Mouse (Mus musculus): ENCODE results near the gene Dusp10. TPM values are rescaled to one million over a fixed set of nuclear protein-coding genes. Genes with fewer than 3 reads are reported as not detected.

Dusp10 gene
- polyA plus RNA-seq, 1 experiment from 2014 or later = 6.5 TPM

GRCm38 (mm10) chr1:184065589-184066361 is 52.7 kb downstream of the Dusp10 start:
- H3K4me1 ChIP-seq (replicated peaks; ENCODE audit: control insufficient read depth, insufficient read depth, low read length) = no peaks in the 10 kb centered on the region
- peak; percentile 61 for DNase-seq (ENCODE audit: low spot score)
- WGBS = 75% methylated on average over 13 of the region's 13 CpGs

GRCm38 (mm10) chr1:184066460-184067287 is 53.6 kb downstream of the Dusp10 start:
- H3K36me3 ChIP-seq (ENCODE audit: control insufficient read depth, insufficient read depth, low read length) = no peaks in the 10 kb centered on the region
- no peaks in the 10 kb centered on the region for H3K9me3 ChIP-seq (ENCODE audit: control insufficient read depth, low read length)
- H3K4me2 ChIP-seq (replicated peaks; ENCODE audit: low read depth, low read length) = 0 out of 2 replicates have a peak overlapping the region, but pooled peaks have one; percentile 11
- peak; percentile 23 for DNase-seq (ENCODE audit: low spot score)
- peak; percentile 65 for ATAC-seq (ENCODE audit: low FRiP score)
- H3K27me3 ChIP-seq (ENCODE audit: control insufficient read depth, insufficient read depth, low read length) = no peaks in the 10 kb centered on the region
- peak overlapping the region; percentile 67 for H3K27ac ChIP-seq (ENCODE audit: low read depth, low read length)
- H3K4me1 ChIP-seq (replicated peaks; ENCODE audit: control insufficient read depth, insufficient read depth, low read length) = no peaks in the 10 kb centered on the region
- no peak overlapping the region for H3K9ac ChIP-seq (ENCODE audit: low read depth, low read length)
- WGBS = 59% methylated on average over 11 of the region's 11 CpGs
- H3K4me3 ChIP-seq (ENCODE audit: low read depth, low read length) = no peak overlapping the region

More at GRCm38 (mm10) chr1:184065589-184066361, 52.7 kb downstream of the Dusp10 start:
- Histone ChIP-seq H3K9me3 (ENCODE audit: control insufficient read depth, low read length) (no peaks in the 10 kb centered on the region), H3K9ac (ENCODE audit: low read depth, low read length) (no peak overlapping the region), H3K4me2 (replicated peaks; ENCODE audit: low read depth, low read length) (no peak overlapping the region), H3K27ac (ENCODE audit: low read depth, low read length) (peak overlapping the region; percentile 67), H3K27me3 (ENCODE audit: control insufficient read depth, insufficient read depth, low read length) (no peaks in the 10 kb centered on the region), H3K36me3 (ENCODE audit: control insufficient read depth, insufficient read depth, low read length) (no peaks in the 10 kb centered on the region), H3K4me3 (ENCODE audit: low read depth, low read length) (no peak overlapping the region)
- ATAC-seq (ENCODE audit: low FRiP score) = peak; percentile 91

GRCm38 (mm10) chr1:184067704-184068558 is 54.8 kb downstream of the Dusp10 start:
- H3K4me3 ChIP-seq (ENCODE audit: low read depth, low read length) = no peak overlapping the region
- no peaks in the 10 kb centered on the region for H3K4me1 ChIP-seq (replicated peaks; ENCODE audit: control insufficient read depth, insufficient read depth, low read length)
- no peak overlapping the region for H3K27ac ChIP-seq (ENCODE audit: low read depth, low read length)
- ATAC-seq (ENCODE audit: low FRiP score) = no peak
- 95% methylated on average over 18 of the region's 18 CpGs for WGBS
- H3K27me3 ChIP-seq (ENCODE audit: control insufficient read depth, insufficient read depth, low read length) = no peaks in the 10 kb centered on the region
- H3K9me3 ChIP-seq (ENCODE audit: control insufficient read depth, low read length) = no peaks in the 10 kb centered on the region
- no peak overlapping the region for H3K9ac ChIP-seq (ENCODE audit: low read depth, low read length)
- no peak overlapping the region for H3K4me2 ChIP-seq (replicated peaks; ENCODE audit: low read depth, low read length)
- no peak for DNase-seq (ENCODE audit: low spot score)
- H3K36me3 ChIP-seq (ENCODE audit: control insufficient read depth, insufficient read depth, low read length) = no peaks in the 10 kb centered on the region

- WGBS = 95% methylated on average over 12 of the region's 12 CpGs
- no peaks in the 10 kb centered on the region for H3K9me3 ChIP-seq (ENCODE audit: control insufficient read depth, low read length)
- ATAC-seq (ENCODE audit: low FRiP score) (no peak), DNase-seq (ENCODE audit: low spot score) (no peak)
- H3K4me2 ChIP-seq (replicated peaks; ENCODE audit: low read depth, low read length) = no peak overlapping the region
- H3K9ac ChIP-seq (ENCODE audit: low read depth, low read length) = no peak overlapping the region
- no peaks in the 10 kb centered on the region for H3K36me3 ChIP-seq (ENCODE audit: control insufficient read depth, insufficient read depth, low read length)
- H3K4me3 ChIP-seq (ENCODE audit: low read depth, low read length) = no peak overlapping the region
- H3K4me1 ChIP-seq (replicated peaks; ENCODE audit: control insufficient read depth, insufficient read depth, low read length) = no peaks in the 10 kb centered on the region
- no peaks in the 10 kb centered on the region for H3K27me3 ChIP-seq (ENCODE audit: control insufficient read depth, insufficient read depth, low read length)
- H3K27ac ChIP-seq (ENCODE audit: low read depth, low read length) = no peak overlapping the region
Measured at GRCm38 (mm10) chr1:184068971-184069370, 55.9 kb downstream of the Dusp10 start.

GRCm38 (mm10) chr1:184076065-184076464 is 63.0 kb downstream of the Dusp10 start:
- WGBS = 91% methylated on average over 6 of the region's 6 CpGs
- Histone ChIP-seq H3K9ac (ENCODE audit: low read depth, low read length) (no peak overlapping the region), H3K36me3 (ENCODE audit: control insufficient read depth, insufficient read depth, low read length) (0 out of 2 replicates have a peak, but pooled peaks cover 2% of the 10 kb centered on the region), H3K27ac (ENCODE audit: low read depth, low read length) (no peak overlapping the region), H3K9me3 (ENCODE audit: control insufficient read depth, low read length) (no peaks in the 10 kb centered on the region), H3K27me3 (ENCODE audit: control insufficient read depth, insufficient read depth, low read length) (no peaks in the 10 kb centered on the region), H3K4me1 (replicated peaks; ENCODE audit: control insufficient read depth, insufficient read depth, low read length) (no peaks in the 10 kb centered on the region), H3K4me3 (ENCODE audit: low read depth, low read length) (no peak overlapping the region), H3K4me2 (replicated peaks; ENCODE audit: low read depth, low read length) (no peak overlapping the region)
- ATAC-seq (ENCODE audit: low FRiP score) = no peak
- DNase-seq (ENCODE audit: low spot score) = no peak

GRCm38 (mm10) chr1:184076756-184077155 is 63.7 kb downstream of the Dusp10 start:
- ATAC-seq (ENCODE audit: low FRiP score) (no peak), DNase-seq (ENCODE audit: low spot score) (no peak)
- H3K4me2 ChIP-seq (replicated peaks; ENCODE audit: low read depth, low read length) = no peak overlapping the region
- no peak overlapping the region for H3K27ac ChIP-seq (ENCODE audit: low read depth, low read length)
- WGBS = 71% methylated on average over 2 of the region's 2 CpGs
- 0 out of 2 replicates have a peak, but pooled peaks cover 2% of the 10 kb centered on the region for H3K36me3 ChIP-seq (ENCODE audit: control insufficient read depth, insufficient read depth, low read length)
- no peaks in the 10 kb centered on the region for H3K4me1 ChIP-seq (replicated peaks; ENCODE audit: control insufficient read depth, insufficient read depth, low read length)
- H3K9me3 ChIP-seq (ENCODE audit: control insufficient read depth, low read length) = no peaks in the 10 kb centered on the region
- no peaks in the 10 kb centered on the region for H3K27me3 ChIP-seq (ENCODE audit: control insufficient read depth, insufficient read depth, low read length)
- no peak overlapping the region for H3K4me3 ChIP-seq (ENCODE audit: low read depth, low read length)
- no peak overlapping the region for H3K9ac ChIP-seq (ENCODE audit: low read depth, low read length)

GRCm38 (mm10) chr1:184079304-184079703 is 66.2 kb downstream of the Dusp10 start:
- H3K27ac ChIP-seq (ENCODE audit: low read depth, low read length) = no peak overlapping the region
- no peak overlapping the region for H3K4me3 ChIP-seq (ENCODE audit: low read depth, low read length)
- ATAC-seq (ENCODE audit: low FRiP score) (no peak), DNase-seq (ENCODE audit: low spot score) (no peak)
- WGBS = 87% methylated on average over 3 of the region's 3 CpGs
- H3K4me1 ChIP-seq (replicated peaks; ENCODE audit: control insufficient read depth, insufficient read depth, low read length) = no peaks in the 10 kb centered on the region
- no peaks in the 10 kb centered on the region for H3K36me3 ChIP-seq (ENCODE audit: control insufficient read depth, insufficient read depth, low read length)
- no peaks in the 10 kb centered on the region for H3K27me3 ChIP-seq (ENCODE audit: control insufficient read depth, insufficient read depth, low read length)
- no peaks in the 10 kb centered on the region for H3K9me3 ChIP-seq (ENCODE audit: control insufficient read depth, low read length)
- no peak overlapping the region for H3K9ac ChIP-seq (ENCODE audit: low read depth, low read length)
- H3K4me2 ChIP-seq (replicated peaks; ENCODE audit: low read depth, low read length) = no peak overlapping the region

- 88% methylated on average over 3 of the region's 3 CpGs for WGBS
- Histone ChIP-seq H3K4me3 (ENCODE audit: low read depth, low read length) (no peak overlapping the region), H3K36me3 (ENCODE audit: control insufficient read depth, insufficient read depth, low read length) (no peaks in the 10 kb centered on the region), H3K4me2 (replicated peaks; ENCODE audit: low read depth, low read length) (no peak overlapping the region), H3K4me1 (replicated peaks; ENCODE audit: control insufficient read depth, insufficient read depth, low read length) (no peaks in the 10 kb centered on the region), H3K9ac (ENCODE audit: low read depth, low read length) (no peak overlapping the region), H3K27ac (ENCODE audit: low read depth, low read length) (no peak overlapping the region), H3K9me3 (ENCODE audit: control insufficient read depth, low read length) (no peaks in the 10 kb centered on the region), H3K27me3 (ENCODE audit: control insufficient read depth, insufficient read depth, low read length) (no peaks in the 10 kb centered on the region)
- ATAC-seq (ENCODE audit: low FRiP score) (no peak), DNase-seq (ENCODE audit: low spot score) (no peak)
Measured at GRCm38 (mm10) chr1:184082661-184083060, 69.6 kb downstream of the Dusp10 start.

Data from hindbrain, embryonic 11.5 days (tissue).